Mouse (Mus musculus) megakaryocyte, embryonic 14.5 days (primary cell): ENCODE measurements at regions not wholly inside any gene's neighbourhood (a gene's known extent, or its start where the extent isn't known, plus 50 kb on each side); places are given as distances from the start of the nearest gene placed in this dataset.

Experiments used
- H3K27me3 ChIP-seq: replicated peaks from 2 replicates; pipeline ENCODE3; 2012; ENCODE audit warnings: inconsistent platforms
- H3K36me3 ChIP-seq: replicated peaks from 2 replicates; pipeline ENCODE3; 2012; ENCODE audit warnings: low read length, inconsistent platforms, mixed read lengths
- H3K4me1 ChIP-seq: 2 replicates; pipeline ENCODE4 v1.6.1; 2012; ENCODE audit warnings: inconsistent platforms
- H3K4me3 ChIP-seq: replicated peaks from 2 replicates; pipeline ENCODE3; 2012; ENCODE audit warnings: moderate library complexity, mild to moderate bottlenecking, inconsistent platforms
- H3K9me3 ChIP-seq: 2 replicates; pipeline ENCODE4 v1.6.1; 2012; ENCODE audit warnings: inconsistent platforms
- FLI1 ChIP-seq: IDR thresholded peaks from 2 replicates; pipeline ENCODE4 v1.6.1; 2012; ENCODE audit warnings: low read length, inconsistent platforms, mixed read lengths
- GATA1 ChIP-seq: IDR thresholded peaks from 3 replicates; pipeline ENCODE4 v1.6.1; 2012; ENCODE audit warnings: mixed read lengths, low read length, inconsistent platforms, borderline replicate concordance

DNA sequence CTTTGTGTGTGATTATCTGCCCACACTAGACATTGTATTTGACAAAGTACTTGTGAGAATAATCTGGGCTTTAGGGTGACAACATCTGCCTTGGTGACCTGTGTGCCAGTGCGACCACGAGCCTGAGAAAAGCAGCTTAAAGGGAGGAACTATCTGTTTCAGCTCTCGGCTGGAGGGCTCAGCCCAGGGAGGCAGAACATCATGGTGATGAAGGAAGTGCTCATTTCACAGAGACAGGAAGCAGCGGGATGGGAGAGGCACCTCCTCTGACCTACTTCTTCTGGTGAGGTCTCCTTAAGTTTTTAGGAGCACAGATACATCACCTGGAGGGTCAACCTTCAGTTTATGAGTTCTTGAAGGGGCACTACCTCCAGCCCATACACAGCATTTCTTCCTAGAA, 89.8 kb downstream of the Kif26a start:
- H3K4me1 ChIP-seq, result no peaks in the 10 kb centered on the region
- H3K27me3 ChIP-seq, result peaks cover 58% of the 10 kb centered on the region
- no peaks in the 10 kb centered on the region for H3K9me3 ChIP-seq
- no peaks in the 10 kb centered on the region for H3K36me3 ChIP-seq
- TF ChIP-seq GATA1, result no peak
- no peak for TF ChIP-seq FLI1
- no peak overlapping the region for H3K4me3 ChIP-seq

- Histone ChIP-seq H3K4me1 (no peaks in the 10 kb centered on the region), H3K4me3 (no peak overlapping the region), H3K27me3 (peaks cover 63% of the 10 kb centered on the region), H3K9me3 (no peaks in the 10 kb centered on the region), H3K36me3 (no peaks in the 10 kb centered on the region)
- no peak for TF ChIP-seq GATA1
- TF ChIP-seq FLI1, result no peak
Measured at GRCm38 (mm10) chr12:112237061-112237490, 91.1 kb downstream of the Kif26a start.

DNA sequence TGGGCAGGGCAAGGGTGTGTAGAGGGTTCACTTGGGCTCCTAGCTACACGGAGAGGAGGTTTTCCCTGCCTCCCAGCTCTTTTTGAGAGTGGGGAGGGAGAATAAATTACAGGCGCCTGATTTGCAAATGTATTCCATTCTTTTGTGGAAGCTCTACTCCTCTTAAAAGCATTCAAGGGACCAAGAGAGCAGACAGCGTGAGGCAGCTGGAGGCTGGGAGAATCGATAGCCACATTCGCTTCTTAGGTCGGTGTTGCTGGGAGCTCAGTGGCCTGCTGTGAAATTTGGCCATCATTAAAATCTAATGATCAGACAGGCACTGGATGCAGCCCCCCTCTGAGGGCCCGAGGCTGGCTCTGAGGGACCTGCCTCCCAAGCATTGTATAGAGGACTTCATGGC, 92.8 kb downstream of the Kif26a start:
- no peak overlapping the region for H3K4me3 ChIP-seq
- no peaks in the 10 kb centered on the region for H3K36me3 ChIP-seq
- H3K4me1 ChIP-seq, result no peaks in the 10 kb centered on the region
- H3K9me3 ChIP-seq, result no peaks in the 10 kb centered on the region
- peaks cover 78% of the 10 kb centered on the region for H3K27me3 ChIP-seq
- no peak for TF ChIP-seq GATA1
- TF ChIP-seq FLI1, result no peak

- Histone ChIP-seq H3K4me1 (no peaks in the 10 kb centered on the region), H3K36me3 (no peaks in the 10 kb centered on the region), H3K9me3 (no peaks in the 10 kb centered on the region), H3K4me3 (no peak overlapping the region), H3K27me3 (peaks cover 80% of the 10 kb centered on the region)
- TF ChIP-seq FLI1, result no peak
- no peak for TF ChIP-seq GATA1
Measured at GRCm38 (mm10) chr12:112241740-112242171, 95.7 kb downstream of the Kif26a start.

DNA sequence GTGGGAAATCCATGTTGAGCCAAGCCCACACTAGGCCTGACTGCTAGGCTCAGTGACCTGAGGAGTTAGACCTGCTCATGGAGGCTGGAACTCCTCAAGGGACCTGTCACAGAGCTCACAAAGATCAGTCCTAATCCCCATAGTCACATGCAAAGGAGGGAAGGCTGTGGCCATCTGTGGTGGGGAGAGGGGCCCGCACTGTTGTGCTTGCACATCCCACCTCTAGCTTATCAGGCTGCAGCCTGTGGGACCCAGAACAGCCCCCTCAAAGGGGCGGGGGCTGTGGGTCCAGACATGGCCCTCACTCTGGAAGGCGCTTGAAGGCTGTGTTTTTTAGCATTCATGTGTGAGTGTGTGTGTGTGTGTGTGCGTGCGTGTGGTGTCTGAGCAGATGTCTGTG, 97.2 kb downstream of the Kif26a start:
- TF ChIP-seq GATA1 (no peak), FLI1 (no peak)
- Histone ChIP-seq H3K9me3 (no peaks in the 10 kb centered on the region), H3K4me1 (no peaks in the 10 kb centered on the region), H3K27me3 (peaks cover 72% of the 10 kb centered on the region), H3K36me3 (no peaks in the 10 kb centered on the region), H3K4me3 (no peak overlapping the region)

GRCm38 (mm10) chr12:112250894-112251293, 104.9 kb downstream of the Kif26a start:
- H3K36me3 ChIP-seq, result no peaks in the 10 kb centered on the region
- H3K4me1 ChIP-seq, result no peaks in the 10 kb centered on the region
- H3K9me3 ChIP-seq, result peaks cover 5% of the 10 kb centered on the region; the same call in 1 of the 2 replicates
- peaks cover 34% of the 10 kb centered on the region for H3K27me3 ChIP-seq
- H3K4me3 ChIP-seq, result no peak overlapping the region
- TF ChIP-seq GATA1 (no peak), FLI1 (no peak)

GRCm38 (mm10) chr12:112253461-112253860, 107.5 kb downstream of the Kif26a start:
- Histone ChIP-seq H3K4me1 (no peaks in the 10 kb centered on the region), H3K27me3 (peaks cover 29% of the 10 kb centered on the region), H3K9me3 (peaks cover 5% of the 10 kb centered on the region; the same call in 1 of the 2 replicates), H3K36me3 (no peaks in the 10 kb centered on the region), H3K4me3 (no peak overlapping the region)
- no peak for TF ChIP-seq FLI1
- TF ChIP-seq GATA1, result no peak

- no peak for TF ChIP-seq GATA1
- no peak for TF ChIP-seq FLI1
- H3K4me3 ChIP-seq, result no peak overlapping the region
- H3K27me3 ChIP-seq, result peaks cover 28% of the 10 kb centered on the region
- H3K4me1 ChIP-seq, result no peaks in the 10 kb centered on the region
- peaks cover 5% of the 10 kb centered on the region; the same call in 1 of the 2 replicates for H3K9me3 ChIP-seq
- H3K36me3 ChIP-seq, result no peaks in the 10 kb centered on the region
Measured at GRCm38 (mm10) chr12:112255223-112255622, 109.2 kb downstream of the Kif26a start.

GRCm38 (mm10) chr12:112257691-112258090, 111.7 kb downstream of the Kif26a start:
- Histone ChIP-seq H3K36me3 (no peaks in the 10 kb centered on the region), H3K4me3 (no peak overlapping the region), H3K9me3 (peaks cover 5% of the 10 kb centered on the region; the same call in 1 of the 2 replicates), H3K4me1 (no peaks in the 10 kb centered on the region), H3K27me3 (peaks cover 37% of the 10 kb centered on the region)
- TF ChIP-seq FLI1, result no peak
- TF ChIP-seq GATA1, result no peak

GRCm38 (mm10) chr12:112263283-112264056, 117.5 kb downstream of the Kif26a start:
- TF ChIP-seq FLI1 (no peak), GATA1 (no peak)
- no peaks in the 10 kb centered on the region for H3K4me1 ChIP-seq
- peaks cover 55% of the 10 kb centered on the region for H3K27me3 ChIP-seq
- H3K9me3 ChIP-seq, result no peaks in the 10 kb centered on the region
- no peaks in the 10 kb centered on the region for H3K36me3 ChIP-seq
- H3K4me3 ChIP-seq, result no peak overlapping the region
